Mouse (Mus musculus) heart, embryonic 16.5 days (tissue): ENCODE data around the gene Usp5. TPM values are rescaled to one million over a fixed set of nuclear protein-coding genes. Genes with fewer than 3 reads are reported as not detected.
A peak's percentile ranks its signal among the peaks of the same experiment; 100 is the strongest.

ENCODE experiments used
- ATAC-seq: fragments of 200-750 bp; cut with Nextera tagmentation; replicated peaks from 2 replicates; pipeline ENCODE4 v1.8.0; 2017; ENCODE audit warnings: moderate number of reproducible peaks; ENCODE audit not compliant: insufficient read depth, low FRiP score; ENCODE audit errors: extremely low read depth
- H3K27ac ChIP-seq: fragments of 300-500 bp; sonication (generic); 2 replicates; pipeline ENCODE4 v1.5.1; 2014; ENCODE audit warnings: mild to moderate bottlenecking, low read length, control low read depth, moderate library complexity
- H3K27me3 ChIP-seq: fragments of 300-500 bp; sonication (generic); 2 replicates; pipeline ENCODE4 v1.6.1; 2014; ENCODE audit warnings: low read length, mixed read lengths; ENCODE audit not compliant: control insufficient read depth, insufficient read depth
- H3K36me3 ChIP-seq: fragments of 300-500 bp; sonication (generic); 2 replicates; pipeline ENCODE4 v1.6.1; 2014; ENCODE audit not compliant: control insufficient read depth, insufficient read depth
- H3K4me1 ChIP-seq: fragments of 300-500 bp; sonication (generic); 2 replicates; pipeline ENCODE4 v1.6.1; 2014; ENCODE audit warnings: low read length, mixed read lengths; ENCODE audit not compliant: control insufficient read depth, insufficient read depth
- H3K4me2 ChIP-seq: fragments of 300-500 bp; sonication (generic); 2 replicates; pipeline ENCODE4 v1.6.1; 2014; ENCODE audit warnings: low read depth, mild to moderate bottlenecking, control low read depth, low read length
- H3K4me3 ChIP-seq: fragments of 300-500 bp; sonication (generic); 2 replicates; pipeline ENCODE4 v1.5.1; 2014; ENCODE audit warnings: mild to moderate bottlenecking, control low read depth, low read length
- H3K9ac ChIP-seq: fragments of 300-500 bp; sonication (generic); 2 replicates; pipeline ENCODE4 v1.6.1; 2014; ENCODE audit warnings: low read length, control low read depth
- H3K9me3 ChIP-seq: fragments of 300-500 bp; sonication (generic); replicated peaks from 2 replicates; pipeline ENCODE4 v1.6.1; 2016; ENCODE audit warnings: low read length; ENCODE audit not compliant: control insufficient read depth
- WGBS: fragments of 180-500 bp; shearing (Covaris S2); extraction: QIAGEN DNeasy Blood & Tissue Kit; methylation state at CpG from one replicate; pipeline ENCODE4 v1.1.7; 2014; 5-methylcytosine and 5-hydroxymethylcytosine counted together
- polyA plus RNA-seq: library from polyadenylated mRNA; unstranded; fragments of >200 nt; fragmentation: Nextera tagmentation; extraction: Ambion mirVana; gene quantifications from 2 replicates; pipeline ENCODE4 v1.2.1, GENCODE M21; 2015

Gene Usp5
- polyA plus RNA-seq, result 104 and 112 TPM in 2 replicates

GRCm38 (mm10) chr6:124828868-124829798 is at the start of gene Usp5, which contains the start of gene Cdca3:
TSS of gene Usp5 (minus strand) at chr6:124829484.
TSS of gene Cdca3 (plus strand) at chr6:124829547.
- Histone ChIP-seq H3K36me3 (peaks cover 28% of the 10 kb centered on the region), H3K9me3 (no peaks in the 10 kb centered on the region), H3K4me2 (peak within 1 kb of the TSS; percentile 95), H3K4me1 (peaks cover 20% of the 10 kb centered on the region), H3K27ac (peak within 1 kb of the TSS; percentile 98), H3K27me3 (no peaks in the 10 kb centered on the region), H3K9ac (peak within 1 kb of the TSS; percentile 83), H3K4me3 (peak within 1 kb of the TSS; percentile 80)
- ATAC-seq, result peak; percentile 91
- WGBS, result under 1% methylated on average over 55 of the region's 55 CpGs

GRCm38 (mm10) chr6:124874348-124874747 is 45.1 kb upstream of the Usp5 start:
- Histone ChIP-seq H3K4me2 (no peak overlapping the region), H3K36me3 (no peaks in the 10 kb centered on the region), H3K4me3 (no peak overlapping the region), H3K9me3 (no peaks in the 10 kb centered on the region), H3K27me3 (no peaks in the 10 kb centered on the region), H3K4me1 (no peaks in the 10 kb centered on the region), H3K9ac (no peak overlapping the region), H3K27ac (no peak overlapping the region)
- no peak for ATAC-seq
- WGBS, result 19% methylated on average over 3 of the region's 3 CpGs

GRCm38 (mm10) chr6:124866560-124866959 is 37.3 kb upstream of the Usp5 start:
- 66% methylated on average over 7 of the region's 7 CpGs for WGBS
- Histone ChIP-seq H3K27ac (no peak overlapping the region), H3K9me3 (no peaks in the 10 kb centered on the region), H3K4me3 (no peak overlapping the region), H3K36me3 (no peaks in the 10 kb centered on the region), H3K9ac (no peak overlapping the region), H3K4me2 (no peak overlapping the region), H3K4me1 (peaks cover 17% of the 10 kb centered on the region), H3K27me3 (peaks cover 9% of the 10 kb centered on the region)
- no peak for ATAC-seq

- Histone ChIP-seq H3K4me3 (no peak overlapping the region), H3K27me3 (peaks cover 12% of the 10 kb centered on the region), H3K36me3 (no peaks in the 10 kb centered on the region), H3K27ac (no peak overlapping the region), H3K9me3 (no peaks in the 10 kb centered on the region), H3K9ac (no peak overlapping the region), H3K4me1 (peaks cover 17% of the 10 kb centered on the region), H3K4me2 (no peak overlapping the region)
- ATAC-seq, result no peak
- 67% methylated on average over 18 of the region's 18 CpGs for WGBS
Measured at GRCm38 (mm10) chr6:124865766-124866362, 36.6 kb upstream of the Usp5 start.

GRCm38 (mm10) chr6:124863658-124864298 is 34.5 kb upstream of the Usp5 start, which contains the start of gene Gpr162:
TSS of gene Gpr162 (minus strand) at chr6:124863983.
- Histone ChIP-seq H3K9ac (peak within 1 kb of the TSS; percentile 81), H3K4me1 (peaks cover 17% of the 10 kb centered on the region), H3K9me3 (no peaks in the 10 kb centered on the region), H3K27ac (no peak within 1 kb of the TSS), H3K4me3 (peak within 1 kb of the TSS; percentile 64), H3K4me2 (peak within 1 kb of the TSS; percentile 94), H3K36me3 (no peaks in the 10 kb centered on the region), H3K27me3 (peaks cover 20% of the 10 kb centered on the region)
- WGBS, result under 1% methylated on average over 37 of the region's 43 CpGs
- ATAC-seq, result peak; percentile 61

- H3K9ac ChIP-seq, result peak overlapping the region; percentile 81
- H3K36me3 ChIP-seq, result no peaks in the 10 kb centered on the region
- H3K4me2 ChIP-seq, result peak overlapping the region; percentile 94
- peak; percentile 34 for ATAC-seq
- peaks cover 21% of the 10 kb centered on the region for H3K4me1 ChIP-seq
- no peaks in the 10 kb centered on the region for H3K9me3 ChIP-seq
- peak overlapping the region; percentile 64 for H3K4me3 ChIP-seq
- no peak overlapping the region for H3K27ac ChIP-seq
- WGBS, result 1% methylated on average over 8 of the region's 16 CpGs
- peaks cover 26% of the 10 kb centered on the region for H3K27me3 ChIP-seq
Measured at GRCm38 (mm10) chr6:124863125-124863657, 33.9 kb upstream of the Usp5 start.

GRCm38 (mm10) chr6:124862406-124863124 is 33.3 kb upstream of the Usp5 start:
- Histone ChIP-seq H3K4me2 (peak overlapping the region; percentile 94), H3K9me3 (no peaks in the 10 kb centered on the region), H3K9ac (peak overlapping the region; percentile 81; the same call in 1 of the 2 replicates), H3K27ac (no peak overlapping the region), H3K27me3 (peaks cover 31% of the 10 kb centered on the region), H3K36me3 (no peaks in the 10 kb centered on the region), H3K4me1 (peaks cover 24% of the 10 kb centered on the region), H3K4me3 (peak overlapping the region; percentile 64)
- ATAC-seq, result no peak
- 14% methylated on average over 8 of the region's 8 CpGs for WGBS

- no peaks in the 10 kb centered on the region for H3K9me3 ChIP-seq
- H3K4me2 ChIP-seq, result no peak overlapping the region
- H3K27ac ChIP-seq, result no peak overlapping the region
- no peak overlapping the region for H3K4me3 ChIP-seq
- peaks cover 31% of the 10 kb centered on the region for H3K27me3 ChIP-seq
- H3K9ac ChIP-seq, result no peak overlapping the region
- H3K4me1 ChIP-seq, result peaks cover 24% of the 10 kb centered on the region
- no peak for ATAC-seq
- WGBS, result 44% methylated on average over 3 of the region's 3 CpGs
- no peaks in the 10 kb centered on the region for H3K36me3 ChIP-seq
Measured at GRCm38 (mm10) chr6:124861802-124862201, 32.5 kb upstream of the Usp5 start.
